Mouse (Mus musculus): ENCODE data around the gene Setmar.
A peak's percentile ranks its signal among the peaks of the same experiment; 100 is the strongest.

The Setmar gene

GRCm38 (mm10) chr6:108064918-108065526 lies at the start of gene Setmar:
Gene Setmar (plus strand): TSS chr6:108065045.
- peak; percentile 99 for DNase-seq

- DNase-seq: no peak
These were observed 43.2 kb upstream of the Setmar start for GRCm38 (mm10) chr6:108021646-108022045.

- DNase-seq: peak; percentile 50 to 57
These were observed 9.8 kb upstream of the Setmar start for GRCm38 (mm10) chr6:108055041-108055440.

GRCm38 (mm10) chr6:108055946-108056345 lies 8.9 kb upstream of the Setmar start:
- DNase-seq: no peak

GRCm38 (mm10) chr6:108057353-108057752 lies 7.5 kb upstream of the Setmar start:
- DNase-seq: no peak

- no peak for DNase-seq
These were observed 6.8 kb upstream of the Setmar start for GRCm38 (mm10) chr6:108058066-108058465.

GRCm38 (mm10) chr6:108061121-108061520 lies 3.7 kb upstream of the Setmar start:
- DNase-seq: no peak

- DNase-seq: peak; percentile 73 to 79
These were observed 738 bp downstream of the Setmar start for GRCm38 (mm10) chr6:108065583-108065982.

GRCm38 (mm10) chr6:108070947-108071346 lies 6.1 kb downstream of the Setmar start:
- DNase-seq: no peak

GRCm38 (mm10) chr6:108073071-108073470 lies 8.2 kb downstream of the Setmar start:
- DNase-seq: no peak

GRCm38 (mm10) chr6:108073931-108074330 lies 9.1 kb downstream of the Setmar start:
- DNase-seq: no peak

GRCm38 (mm10) chr6:108074624-108075023 lies 9.8 kb downstream of the Setmar start:
- no peak for DNase-seq

GRCm38 (mm10) chr6:108075857-108076256 lies 11.0 kb downstream of the Setmar start:
- DNase-seq: no peak

GRCm38 (mm10) chr6:108091296-108091695 lies 26.5 kb downstream of the Setmar start:
- DNase-seq: no peak

GRCm38 (mm10) chr6:108092646-108093045 lies 27.8 kb downstream of the Setmar start:
- DNase-seq: no peak

- no peak for DNase-seq
These were observed 28.6 kb downstream of the Setmar start for GRCm38 (mm10) chr6:108093449-108093848.

GRCm38 (mm10) chr6:108095445-108095844 lies 30.6 kb downstream of the Setmar start:
- no peak for DNase-seq

- peak; percentile 70 to 75 for DNase-seq
These were observed 33.5 kb downstream of the Setmar start for GRCm38 (mm10) chr6:108098171-108098845.

- DNase-seq: no peak
These were observed 34.0 kb downstream of the Setmar start for GRCm38 (mm10) chr6:108098846-108099217.

GRCm38 (mm10) chr6:108101936-108102830 lies 37.3 kb downstream of the Setmar start:
- no peak for DNase-seq

GRCm38 (mm10) chr6:108107376-108107775 lies 42.5 kb downstream of the Setmar start:
- DNase-seq: no peak

GRCm38 (mm10) chr6:108110336-108110735 lies 45.5 kb downstream of the Setmar start:
- DNase-seq: no peak

- DNase-seq: no peak
These were observed 46.8 kb downstream of the Setmar start for GRCm38 (mm10) chr6:108111693-108112092.

GRCm38 (mm10) chr6:108114971-108115370 lies 50.1 kb downstream of the Setmar start:
- no peak for DNase-seq
